Mouse (Mus musculus): ENCODE data around the gene Olfr924.
"Not testable (repeated sequence)": the region's sequence is repeated elsewhere in the genome, so short reads cannot be mapped to it uniquely, and the experiment has no call there.

The Olfr924 gene

GRCm38 (mm10) chr9:38844149-38844548 is at the start of gene Olfr924:
Olfr924 (plus strand) TSS chr9:38844449.
- in situ Hi-C loops (cut with MboI; ENCODE audit: low pct_unique_long_range_greater_than_20kb in 1 of 2, low sequenced_read_pairs in 2 of 2, unreplicated experiment in 1 of 2), result no loop called here

DNA sequence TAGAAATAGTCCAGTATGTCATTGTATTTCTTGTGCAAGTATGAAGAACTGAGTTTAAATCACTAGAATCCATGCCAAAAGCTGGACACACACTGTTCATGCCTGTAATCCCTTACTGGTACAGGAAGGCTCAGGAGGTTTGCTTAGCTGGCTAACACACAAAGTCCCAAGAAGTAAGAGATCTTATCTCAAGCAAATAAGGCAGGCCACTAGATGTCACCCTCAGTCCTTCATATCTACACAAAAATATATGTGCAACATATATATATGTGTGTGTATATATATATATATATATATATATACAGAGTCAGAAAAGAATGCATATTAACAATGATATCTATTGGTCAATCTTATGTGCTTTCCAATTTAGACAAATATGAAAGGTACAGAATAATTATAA is 38.6 kb upstream of the Olfr924 start:
- in situ Hi-C loops (cut with MboI; ENCODE audit: low pct_unique_long_range_greater_than_20kb in 1 of 2, low sequenced_read_pairs in 2 of 2, unreplicated experiment in 1 of 2), result no loop called here

DNA sequence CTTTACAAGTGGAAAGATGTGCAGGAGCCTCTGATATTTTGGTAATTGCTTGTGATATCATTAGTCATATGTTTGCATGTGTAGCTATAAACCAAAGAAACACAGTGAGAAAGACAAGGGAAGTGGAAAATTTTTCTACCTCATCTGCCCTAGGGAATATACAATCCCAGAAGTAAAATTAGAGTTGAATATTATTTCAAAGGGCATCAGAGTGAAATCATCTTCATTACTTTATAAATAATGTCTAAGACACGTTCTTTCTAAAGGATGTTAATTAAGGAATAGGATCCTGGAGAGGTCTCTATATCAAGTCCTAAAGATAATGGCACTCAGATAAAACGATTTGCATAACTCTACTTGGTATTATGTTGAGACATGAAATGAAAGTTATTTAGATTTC is 29.9 kb upstream of the Olfr924 start, which contains the start of gene Olfr922:
Olfr922 (plus strand) TSS at position 301 of the 400 bp plus-strand sequence.
- in situ Hi-C loops (cut with MboI; ENCODE audit: low pct_unique_long_range_greater_than_20kb in 1 of 2, low sequenced_read_pairs in 2 of 2, unreplicated experiment in 1 of 2), result no loop called here

DNA sequence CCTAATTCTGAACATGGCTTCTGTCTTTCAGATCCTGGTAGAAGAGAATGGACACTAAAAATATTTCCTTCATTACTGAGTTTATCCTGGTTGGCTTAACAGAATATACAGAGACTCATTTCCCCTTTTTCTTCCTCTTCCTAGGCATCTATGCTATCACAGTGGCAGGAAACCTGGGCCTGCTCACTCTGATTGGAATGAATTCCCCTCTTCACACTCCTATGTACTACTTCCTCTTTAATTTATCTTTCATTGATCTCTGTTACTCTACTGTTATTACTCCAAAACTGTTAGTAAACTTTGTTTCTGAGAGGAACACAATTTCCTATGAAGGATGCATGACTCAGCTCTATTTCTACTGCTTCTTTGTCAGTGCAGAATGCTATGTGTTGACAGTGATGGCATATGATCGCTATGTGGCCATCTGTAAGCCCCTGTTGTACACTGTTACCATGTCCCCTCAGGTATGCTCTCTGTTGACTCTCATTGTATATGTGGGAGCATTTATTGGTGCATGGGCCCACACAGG is 28.7 kb upstream of the Olfr924 start:
- in situ Hi-C loops (cut with MboI; ENCODE audit: low pct_unique_long_range_greater_than_20kb in 1 of 2, low sequenced_read_pairs in 2 of 2, unreplicated experiment in 1 of 2), result no loop called here

DNA sequence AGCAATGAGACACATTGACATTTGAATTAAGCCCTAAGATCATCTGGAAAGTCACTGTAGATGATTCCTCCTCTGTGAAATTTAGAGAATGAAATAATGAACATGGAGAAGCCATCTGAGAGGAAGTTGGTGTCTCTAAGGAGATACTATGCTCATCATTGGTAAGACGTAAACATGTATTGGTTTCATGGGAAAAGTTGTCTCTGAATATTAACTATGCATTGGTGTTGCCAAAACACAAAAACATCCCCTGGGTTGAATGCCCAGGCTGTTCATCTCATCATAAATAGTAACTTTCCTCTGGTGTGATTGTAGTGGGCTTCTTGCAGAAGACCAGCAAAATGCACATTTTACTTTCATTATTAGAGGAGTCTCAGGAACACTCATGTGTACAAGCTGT is 18.0 kb upstream of the Olfr924 start, which contains the start of gene Olfr923:
Olfr923 (plus strand) TSS at position 301 of the 400 bp plus-strand sequence.
- in situ Hi-C loops (cut with MboI; ENCODE audit: low pct_unique_long_range_greater_than_20kb in 1 of 2, low sequenced_read_pairs in 2 of 2, unreplicated experiment in 1 of 2), result no loop called here

- in situ Hi-C loops (cut with MboI; ENCODE audit: low pct_unique_long_range_greater_than_20kb in 1 of 2, low sequenced_read_pairs in 2 of 2, unreplicated experiment in 1 of 2), result no loop called here
Measured at GRCm38 (mm10) chr9:38833027-38833426, 11.2 kb upstream of the Olfr924 start.

- in situ Hi-C loops (cut with MboI; ENCODE audit: low pct_unique_long_range_greater_than_20kb in 1 of 2, low sequenced_read_pairs in 2 of 2, unreplicated experiment in 1 of 2), result no loop called here
Measured at GRCm38 (mm10) chr9:38854760-38855159, 10.5 kb downstream of the Olfr924 start, which contains the start of gene Olfr26. Olfr26 (plus strand) TSS chr9:38855060.

DNA sequence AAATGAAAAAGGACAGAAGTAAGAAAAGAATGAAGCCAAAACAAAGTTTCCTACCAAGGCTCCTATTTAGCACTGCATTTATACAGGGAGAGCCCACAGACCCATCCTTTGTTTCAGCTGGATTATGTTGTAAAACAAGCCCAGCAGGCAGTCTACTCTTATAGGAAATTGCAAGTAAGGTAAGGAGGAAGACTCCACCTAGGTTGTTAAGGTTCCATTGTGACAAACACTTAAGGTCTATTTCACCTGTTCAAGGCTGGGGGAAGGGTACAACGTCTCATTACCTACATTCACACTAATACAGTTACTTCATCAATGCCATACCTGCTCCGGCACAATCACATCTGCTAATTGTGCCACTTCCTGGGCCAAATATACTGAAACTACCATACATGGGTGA is 30.6 kb downstream of the Olfr924 start:
- in situ Hi-C loops (cut with MboI; ENCODE audit: low pct_unique_long_range_greater_than_20kb in 1 of 2, low sequenced_read_pairs in 2 of 2, unreplicated experiment in 1 of 2), result not testable (repeated sequence)

DNA sequence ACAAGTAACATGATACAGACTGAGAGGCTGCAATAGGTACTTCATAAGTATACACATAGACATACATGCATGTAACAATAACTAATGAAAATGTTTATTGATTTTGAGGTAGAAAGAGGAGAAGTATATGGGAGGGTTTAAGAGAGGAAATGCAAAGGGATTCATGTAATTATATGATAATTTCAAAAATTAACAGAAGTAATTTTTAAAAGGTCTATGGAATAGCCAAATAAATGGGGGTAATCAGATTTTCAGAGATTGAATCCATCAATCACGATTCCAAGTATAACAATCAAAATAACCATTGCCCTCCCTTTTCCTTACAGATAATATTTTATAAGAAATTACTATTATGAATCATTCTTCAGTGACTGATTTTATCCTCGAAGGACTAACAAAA is 32.6 kb downstream of the Olfr924 start, which contains the start of gene Olfr926:
Olfr926 (plus strand) TSS at position 301 of the 400 bp plus-strand sequence.
- in situ Hi-C loops (cut with MboI; ENCODE audit: low pct_unique_long_range_greater_than_20kb in 1 of 2, low sequenced_read_pairs in 2 of 2, unreplicated experiment in 1 of 2), result no loop called here

Measured in mouse embryonic stem cell (cell line).